Mouse (Mus musculus) midbrain, postnatal 0 days (tissue): ENCODE measurements at regions not wholly inside any gene's neighbourhood (a gene's known extent, or its start where the extent isn't known, plus 50 kb on each side); places are given as distances from the start of the nearest gene placed in this dataset.

Experiments
- ATAC-seq: fragments of 200-750 bp; cut with Nextera tagmentation; 2 replicates; pipeline ENCODE4 v1.8.0; 2017; ENCODE audit warnings: moderate number of reproducible peaks, mild to moderate bottlenecking, moderate TSS enrichment, moderate library complexity; ENCODE audit not compliant: low FRiP score
- DNase-seq: peaks from one replicate; pipeline ENCODE4 v3.0.0-alpha.2; 2015; ENCODE audit warnings: low spot score
- H3K27ac ChIP-seq: fragments of 300-500 bp; sonication (generic); 2 replicates; pipeline ENCODE4 v1.5.1; 2014; ENCODE audit warnings: low read depth, mild to moderate bottlenecking, low read length, mixed read lengths
- H3K27me3 ChIP-seq: fragments of 300-500 bp; sonication (generic); 2 replicates; pipeline ENCODE4 v1.6.1; 2014; ENCODE audit warnings: low read length, control low read depth, mixed read lengths; ENCODE audit not compliant: insufficient read depth
- H3K36me3 ChIP-seq: fragments of 300-500 bp; sonication (generic); 2 replicates; pipeline ENCODE4 v1.6.1; 2014; ENCODE audit warnings: low read length, control low read depth, mixed read lengths; ENCODE audit not compliant: insufficient read depth
- H3K4me1 ChIP-seq: fragments of 300-500 bp; sonication (generic); 2 replicates; pipeline ENCODE4 v1.6.1; 2014; ENCODE audit warnings: mild to moderate bottlenecking, control low read depth, antibody characterized with exemption, low read length, mixed read lengths; ENCODE audit not compliant: insufficient read depth
- H3K4me2 ChIP-seq: fragments of 300-500 bp; sonication (generic); 2 replicates; pipeline ENCODE4 v1.6.1; 2014; ENCODE audit warnings: low read depth, mild to moderate bottlenecking, low read length, mixed read lengths; ENCODE audit not compliant: poor library complexity, severe bottlenecking
- H3K4me3 ChIP-seq: fragments of 300-500 bp; sonication (generic); 2 replicates; pipeline ENCODE4 v1.5.1; 2014; ENCODE audit warnings: low read depth, mild to moderate bottlenecking, low read length, moderate library complexity
- H3K9ac ChIP-seq: fragments of 300-500 bp; sonication (generic); replicated peaks from 2 replicates; pipeline ENCODE4 v1.6.1; 2014; ENCODE audit warnings: mild to moderate bottlenecking, low read length, moderate library complexity, mixed read lengths; ENCODE audit not compliant: poor library complexity, severe bottlenecking
- H3K9me3 ChIP-seq: fragments of 300-500 bp; sonication (generic); 2 replicates; pipeline ENCODE4 v1.6.1; 2016; ENCODE audit warnings: low read length, control low read depth
- CTCF ChIP-seq: IDR thresholded peaks from 2 replicates; pipeline ENCODE4 v1.5.1; 2016; ENCODE audit warnings: antibody characterized with exemption, mild to moderate bottlenecking
- WGBS: fragments of 180-500 bp; shearing (Covaris S2); extraction: QIAGEN DNeasy Blood & Tissue Kit; methylation state at CpG from one replicate; pipeline ENCODE4 v1.1.7; 2014; 5-methylcytosine and 5-hydroxymethylcytosine counted together

- no peak overlapping the region for H3K27ac ChIP-seq
- H3K9ac ChIP-seq: no peak overlapping the region
- ATAC-seq (no peak), DNase-seq (no peak)
- no peak overlapping the region for H3K4me3 ChIP-seq
- H3K9me3 ChIP-seq: no peaks in the 10 kb centered on the region
- no peaks in the 10 kb centered on the region for H3K4me1 ChIP-seq
- no peak overlapping the region for H3K4me2 ChIP-seq
- 89% methylated on average over 2 of the region's 2 CpGs for WGBS
- no peak for TF ChIP-seq CTCF
- no peaks in the 10 kb centered on the region for H3K27me3 ChIP-seq
- no peaks in the 10 kb centered on the region for H3K36me3 ChIP-seq
Measured at GRCm38 (mm10) chr2:131678484-131678883, 116.4 kb upstream of the Adra1d start.

GRCm38 (mm10) chr2:131676736-131677135 is 114.7 kb upstream of the Adra1d start:
- no peak overlapping the region for H3K27ac ChIP-seq
- H3K4me3 ChIP-seq: no peak overlapping the region
- DNase-seq (no peak), ATAC-seq (no peak)
- 86% methylated on average over 1 of the region's 1 CpGs for WGBS
- H3K36me3 ChIP-seq: no peaks in the 10 kb centered on the region
- no peaks in the 10 kb centered on the region for H3K27me3 ChIP-seq
- no peaks in the 10 kb centered on the region for H3K9me3 ChIP-seq
- no peak overlapping the region for H3K9ac ChIP-seq
- no peak for TF ChIP-seq CTCF
- no peaks in the 10 kb centered on the region for H3K4me1 ChIP-seq
- H3K4me2 ChIP-seq: no peak overlapping the region

- WGBS: 90% methylated on average over 6 of the region's 6 CpGs
- DNase-seq (no peak), ATAC-seq (no peak)
Measured at GRCm38 (mm10) chr2:131674872-131675271, 112.8 kb upstream of the Adra1d start.

GRCm38 (mm10) chr2:131673351-131673750 is 111.3 kb upstream of the Adra1d start:
- WGBS: 88% methylated on average over 3 of the region's 3 CpGs
- Histone ChIP-seq H3K27ac (no peak overlapping the region), H3K9ac (no peak overlapping the region), H3K9me3 (no peaks in the 10 kb centered on the region), H3K4me1 (no peaks in the 10 kb centered on the region), H3K4me2 (no peak overlapping the region), H3K36me3 (no peaks in the 10 kb centered on the region), H3K4me3 (no peak overlapping the region), H3K27me3 (no peaks in the 10 kb centered on the region)
- ATAC-seq: no peak
- TF ChIP-seq CTCF: no peak
- no peak for DNase-seq

More at GRCm38 (mm10) chr2:131674872-131675271, 112.8 kb upstream of the Adra1d start:
- Histone ChIP-seq H3K27me3 (no peaks in the 10 kb centered on the region), H3K36me3 (no peaks in the 10 kb centered on the region), H3K9me3 (no peaks in the 10 kb centered on the region), H3K9ac (no peak overlapping the region), H3K4me2 (no peak overlapping the region), H3K27ac (no peak overlapping the region), H3K4me3 (no peak overlapping the region), H3K4me1 (no peaks in the 10 kb centered on the region)
- no peak for TF ChIP-seq CTCF

- no peak for ATAC-seq
- WGBS: 85% methylated on average over 1 of the region's 1 CpGs
- H3K36me3 ChIP-seq: no peaks in the 10 kb centered on the region
Measured at GRCm38 (mm10) chr2:131672646-131673045, 110.6 kb upstream of the Adra1d start.

GRCm38 (mm10) chr2:131672223-131672622 is 110.1 kb upstream of the Adra1d start:
- Histone ChIP-seq H3K27ac (no peak overlapping the region), H3K27me3 (no peaks in the 10 kb centered on the region), H3K4me3 (no peak overlapping the region), H3K36me3 (no peaks in the 10 kb centered on the region), H3K4me2 (no peak overlapping the region), H3K4me1 (no peaks in the 10 kb centered on the region), H3K9me3 (no peaks in the 10 kb centered on the region), H3K9ac (no peak overlapping the region)
- no peak for TF ChIP-seq CTCF
- ATAC-seq: no peak
- WGBS: 35% methylated on average over 1 of the region's 1 CpGs
- DNase-seq: no peak

More at GRCm38 (mm10) chr2:131672646-131673045, 110.6 kb upstream of the Adra1d start:
- no peaks in the 10 kb centered on the region for H3K4me1 ChIP-seq
- no peak overlapping the region for H3K27ac ChIP-seq
- no peak overlapping the region for H3K4me3 ChIP-seq
- H3K4me2 ChIP-seq: no peak overlapping the region
- H3K27me3 ChIP-seq: no peaks in the 10 kb centered on the region
- no peaks in the 10 kb centered on the region for H3K9me3 ChIP-seq
- no peak overlapping the region for H3K9ac ChIP-seq
- TF ChIP-seq CTCF: no peak
- DNase-seq: no peak

GRCm38 (mm10) chr2:131670876-131671275 is 108.8 kb upstream of the Adra1d start:
- no peaks in the 10 kb centered on the region for H3K4me1 ChIP-seq
- TF ChIP-seq CTCF: no peak
- H3K4me2 ChIP-seq: no peak overlapping the region
- DNase-seq: no peak
- no peak overlapping the region for H3K9ac ChIP-seq
- H3K9me3 ChIP-seq: no peaks in the 10 kb centered on the region
- H3K27me3 ChIP-seq: no peaks in the 10 kb centered on the region
- ATAC-seq: no peak
- H3K27ac ChIP-seq: no peak overlapping the region
- H3K36me3 ChIP-seq: no peaks in the 10 kb centered on the region
- no peak overlapping the region for H3K4me3 ChIP-seq
